Mouse (Mus musculus) cerebellum, adult 18-20 months (tissue): ENCODE data around the gene Gm21994.
A peak's percentile ranks its signal among the peaks of the same experiment; 100 is the strongest.
"Not testable (repeated sequence)": the region's sequence is repeated elsewhere in the genome, so short reads cannot be mapped to it uniquely, and the experiment has no call there.

Experiments used
- DNase-seq, 2 experiments: peaks; one replicate each; pipeline ENCODE4 v3.0.0; 2021

The Gm21994 gene

DNA sequence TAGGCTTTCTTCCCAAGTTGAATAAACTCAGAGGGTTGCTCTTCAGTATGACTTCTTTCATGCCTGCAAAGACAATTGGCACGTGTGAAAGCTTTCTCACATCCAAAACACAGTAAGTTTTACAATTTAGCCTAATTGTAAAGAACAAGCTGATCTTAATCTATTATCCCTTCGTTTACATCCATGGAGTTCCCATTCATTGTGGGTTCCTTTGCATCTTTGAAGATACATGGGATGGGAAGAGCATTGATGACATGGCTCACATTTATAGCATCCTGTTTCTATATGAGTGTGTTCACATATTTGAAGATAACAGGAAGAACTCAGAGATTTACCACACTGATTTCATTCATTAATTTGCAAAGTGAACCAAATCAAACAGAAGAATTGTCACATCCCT is at the start of gene Gm21994:
Gene Gm21994 (minus strand): TSS at position 101 of the 400 bp plus-strand sequence.
- not testable (repeated sequence) for DNase-seq

DNA sequence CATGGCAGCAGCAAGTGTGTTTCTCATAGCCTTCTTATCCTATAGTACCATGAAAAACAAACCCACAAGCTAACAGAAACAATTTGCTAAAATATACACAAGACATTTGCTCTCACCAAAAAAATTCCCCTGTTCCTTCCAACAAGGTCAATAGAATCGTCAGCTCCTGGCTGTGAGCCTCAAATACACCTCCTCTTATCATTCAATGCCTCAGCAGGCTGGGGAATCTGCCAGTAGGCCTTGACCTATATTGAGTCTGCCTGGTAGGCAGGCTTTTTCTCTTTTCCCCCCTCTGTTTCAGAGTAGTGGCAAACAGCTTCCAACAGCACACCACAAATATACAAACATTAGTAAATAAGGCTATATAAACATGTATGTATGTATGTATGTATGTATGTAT is 43.7 kb upstream of the Gm21994 start:
- no peak for DNase-seq

DNA sequence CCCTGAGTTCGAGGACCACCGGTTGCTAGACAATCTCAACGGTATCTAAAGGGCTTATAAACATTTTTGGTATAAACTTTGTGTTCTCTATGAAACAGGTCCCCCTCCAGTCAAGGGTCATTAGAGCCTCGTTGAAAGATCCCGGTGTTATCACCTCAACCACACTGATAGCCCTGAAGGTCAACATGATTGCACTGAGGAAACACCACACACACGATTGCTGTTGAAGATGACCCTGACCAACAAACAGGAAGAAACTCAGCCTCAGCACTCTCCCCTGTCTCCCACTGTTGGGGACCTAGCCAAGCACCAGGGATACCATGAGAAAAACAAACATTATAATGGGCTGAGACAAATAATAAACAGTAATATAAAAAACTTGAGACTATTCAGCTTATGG is 38.3 kb upstream of the Gm21994 start:
- DNase-seq: no peak

DNA sequence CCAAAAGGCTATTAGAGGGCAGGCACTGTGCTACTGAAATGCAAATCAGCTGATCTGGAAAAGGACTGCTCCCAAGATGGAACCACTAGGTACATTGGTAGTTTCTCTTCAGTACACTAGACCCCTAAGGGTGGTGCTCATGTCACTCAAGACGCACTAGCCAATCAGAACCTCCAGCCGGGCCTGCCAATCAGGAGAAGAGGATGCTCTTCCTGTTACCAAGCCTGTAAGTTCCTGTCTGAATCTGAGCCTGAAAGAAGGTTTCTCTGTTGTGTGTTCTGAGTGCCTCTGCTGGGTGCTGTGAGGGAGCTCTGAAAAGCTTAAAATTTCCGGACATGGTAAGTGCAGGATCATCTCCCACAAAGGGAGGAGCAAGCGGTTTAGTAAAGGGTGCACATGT is 1.9 kb upstream of the Gm21994 start, which contains the start of gene Gm14124:
Gene Gm14124 (plus strand): TSS at position 227 of the 400 bp plus-strand sequence.
- not testable (repeated sequence) for DNase-seq

DNA sequence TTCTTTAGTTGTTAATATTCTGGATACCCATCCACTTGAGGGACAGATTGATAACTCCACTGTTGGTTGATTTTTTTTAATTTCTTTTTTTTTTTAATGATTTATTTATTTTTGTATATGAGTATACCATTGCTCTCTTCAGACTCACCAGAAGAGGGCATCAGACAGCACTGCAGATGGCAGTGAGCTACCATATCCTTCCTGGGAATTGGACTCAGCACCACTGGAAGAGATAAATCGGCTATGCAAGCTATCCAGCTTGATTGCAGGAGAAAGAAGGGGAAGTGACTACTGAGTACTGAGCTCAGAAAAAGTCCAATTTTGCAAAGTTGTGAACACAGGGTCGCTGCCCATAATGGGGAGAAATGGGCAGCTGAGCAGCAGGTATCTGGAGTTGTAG is 1.5 kb upstream of the Gm21994 start:
- DNase-seq: not testable (repeated sequence)

DNA sequence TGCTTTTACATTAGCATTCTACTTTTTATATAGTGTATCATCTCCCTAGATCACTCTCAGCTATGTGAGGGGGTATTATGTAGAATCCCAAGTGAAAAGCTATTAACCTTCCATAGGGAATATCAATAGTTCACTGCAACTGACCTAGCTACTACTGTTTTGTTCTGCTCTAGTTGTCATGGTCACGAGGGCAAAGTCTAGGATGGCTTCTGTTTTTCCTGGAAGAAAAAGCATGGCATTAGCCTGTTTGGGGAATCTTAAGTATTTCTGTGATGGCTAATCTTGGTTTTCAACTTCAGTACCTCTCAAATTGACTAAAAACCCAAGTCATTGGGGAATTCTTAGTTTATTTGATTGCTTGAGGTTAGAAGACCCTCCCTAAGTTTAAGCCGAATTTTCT is 12.2 kb downstream of the Gm21994 start:
- DNase-seq: no peak

DNA sequence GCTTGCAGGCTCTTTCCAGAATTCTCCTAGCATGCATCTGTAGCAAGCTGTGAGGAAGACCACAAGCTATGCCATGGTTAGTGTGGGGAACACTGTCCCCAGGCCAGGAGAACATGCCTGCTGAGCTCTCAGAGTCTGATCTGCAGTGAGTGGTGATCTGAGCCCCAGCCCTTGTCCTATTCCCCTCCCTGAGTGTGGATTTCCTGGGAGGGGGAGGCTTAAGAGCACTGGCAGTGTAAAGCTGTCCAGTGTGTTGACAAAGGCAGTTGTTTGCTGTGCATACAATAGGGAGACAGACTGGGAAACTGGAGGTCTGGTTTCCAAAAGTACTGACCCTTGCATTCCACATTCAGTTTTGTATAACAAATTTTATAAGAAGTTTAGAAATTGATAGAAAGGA is 32.1 kb downstream of the Gm21994 start:
- DNase-seq: not testable (repeated sequence)

DNA sequence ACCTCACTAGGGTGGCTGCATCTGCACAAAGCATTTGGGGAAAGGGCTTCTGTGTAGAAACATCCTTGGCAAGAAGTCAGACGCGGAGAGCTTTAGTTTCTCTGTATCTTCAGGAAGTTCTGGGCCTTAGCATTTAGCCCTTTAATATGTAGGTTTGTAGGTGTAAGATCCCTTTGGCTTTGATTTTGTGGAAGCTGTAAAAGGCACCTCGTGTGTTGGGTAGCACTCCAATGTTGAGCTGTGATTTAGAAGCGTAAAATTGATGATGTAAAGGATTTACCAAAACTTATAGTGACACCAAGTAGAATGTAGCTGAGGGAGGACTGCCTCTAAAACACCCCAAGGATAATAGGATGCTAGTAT is 37.0 kb downstream of the Gm21994 start:
- not testable (repeated sequence) for DNase-seq

DNA sequence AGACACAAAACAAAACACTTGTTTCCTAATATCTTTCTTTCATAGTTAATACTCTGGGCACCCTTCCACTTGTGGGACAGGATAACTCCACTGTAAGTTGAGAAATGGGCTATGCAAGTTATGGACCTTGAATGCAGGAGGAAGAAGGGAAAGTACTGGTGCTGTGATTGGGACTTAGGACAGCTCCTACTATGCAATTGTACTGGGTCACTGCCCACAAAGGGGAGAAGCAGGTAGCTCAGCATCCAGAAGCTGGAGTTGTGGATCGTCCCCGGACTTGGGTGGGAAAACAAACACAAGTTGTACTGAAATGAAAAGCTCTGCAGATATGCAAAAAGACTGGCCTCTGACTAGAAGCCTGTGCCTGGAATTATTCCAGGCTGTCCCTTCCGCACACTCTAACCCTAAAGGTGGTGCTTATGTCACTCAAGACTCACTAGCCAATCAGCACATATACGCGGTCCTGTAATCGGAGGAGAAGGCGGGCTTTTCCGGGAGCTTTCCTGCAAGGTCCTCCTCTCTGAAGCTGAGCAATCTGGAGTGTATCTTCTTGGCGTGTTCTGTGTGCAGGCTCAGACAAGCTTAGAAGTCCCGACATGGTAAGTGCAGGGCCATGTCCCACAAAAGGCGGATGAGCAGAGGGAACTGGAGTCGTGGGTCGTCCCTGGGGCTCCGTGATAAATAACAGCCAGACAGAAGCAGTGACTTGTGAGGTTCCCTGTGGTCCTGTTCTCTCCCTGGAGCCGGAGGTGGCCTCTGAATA is 37.6 kb downstream of the Gm21994 start, which contains the start of gene Zfp937:
Gene Zfp937 (plus strand): TSS at position 474 of the 763 bp plus-strand sequence.
- DNase-seq: peak; percentile 77 to 89
